Mouse (Mus musculus): ENCODE measurements around the gene Nlrc3. TPM values are rescaled to one million over a fixed set of nuclear protein-coding genes. Genes with fewer than 3 reads are reported as not detected.
"Not testable (repeated sequence)": the region's sequence is repeated elsewhere in the genome, so short reads cannot be mapped to it uniquely, and the experiment has no call there.

The Nlrc3 gene
- polyA plus RNA-seq, 1 experiment from 2014 or later = 1.0 TPM

DNA sequence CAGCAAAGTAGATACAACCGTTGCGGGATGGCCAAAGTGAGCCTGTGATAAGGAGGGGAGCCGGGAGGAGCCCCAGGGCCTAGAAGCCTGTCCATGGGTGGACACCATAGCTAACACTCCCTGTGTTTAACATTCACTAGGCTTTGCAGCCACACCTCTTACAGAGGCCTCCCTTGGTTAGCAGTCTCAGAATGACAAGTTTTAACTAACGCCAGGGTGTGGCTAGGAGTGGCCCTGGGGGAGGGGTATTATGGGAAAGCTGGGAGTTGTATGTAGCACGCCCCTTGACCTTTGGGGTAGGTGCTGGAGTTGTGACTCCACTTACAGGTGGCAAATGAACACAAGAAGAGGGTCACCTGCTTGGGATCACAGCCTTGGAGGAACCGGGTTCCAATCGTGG lies 774 bp downstream of the Nlrc3 start:
- 0 out of 2 replicates have a peak, but pooled peaks have one; percentile 30 for ATAC-seq
- WGBS = 93% methylated on average over 7 of the region's 7 CpGs

DNA sequence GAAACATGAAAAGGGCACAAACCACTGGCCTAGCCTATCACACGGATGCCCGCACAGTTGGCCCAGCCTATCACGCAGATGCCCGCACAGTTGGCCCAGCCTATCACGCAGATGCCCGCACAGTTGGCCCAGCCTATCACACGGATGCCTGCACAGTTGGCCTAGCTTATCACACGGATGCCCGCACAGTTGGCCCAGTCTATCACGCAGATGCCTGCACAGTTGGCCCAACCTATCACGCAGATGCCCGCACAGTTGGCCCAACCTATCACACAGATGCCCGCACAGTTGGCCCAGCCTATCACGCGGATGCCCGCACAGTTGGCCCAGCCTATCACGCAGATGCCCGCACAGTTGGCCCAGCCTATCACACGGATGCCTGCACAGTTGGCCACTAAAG lies 2.0 kb downstream of the Nlrc3 start:
- WGBS = 92% methylated on average over 19 of the region's 19 CpGs
- H3K4me3 ChIP-seq (replicated peaks); H3K9ac ChIP-seq (replicated peaks); H3K9me3 ChIP-seq; H3K27me3 ChIP-seq; ATAC-seq; H3K4me1 ChIP-seq (replicated peaks); H3K4me2 ChIP-seq (replicated peaks); H3K27ac ChIP-seq: not testable (repeated sequence)
- H3K36me3 ChIP-seq = peaks cover 22% of the 10 kb centered on the region

More for the DNA sequence above, 774 bp downstream of the Nlrc3 start:
- H3K9ac ChIP-seq (replicated peaks) = no peak overlapping the region
- H3K9me3 ChIP-seq = no peaks in the 10 kb centered on the region
- no peaks in the 10 kb centered on the region for H3K4me1 ChIP-seq (replicated peaks)
- no peak overlapping the region for H3K27ac ChIP-seq
- peaks cover 34% of the 10 kb centered on the region for H3K36me3 ChIP-seq
- no peak overlapping the region for H3K4me2 ChIP-seq (replicated peaks)
- no peak overlapping the region for H3K4me3 ChIP-seq (replicated peaks)
- no peaks in the 10 kb centered on the region for H3K27me3 ChIP-seq

DNA sequence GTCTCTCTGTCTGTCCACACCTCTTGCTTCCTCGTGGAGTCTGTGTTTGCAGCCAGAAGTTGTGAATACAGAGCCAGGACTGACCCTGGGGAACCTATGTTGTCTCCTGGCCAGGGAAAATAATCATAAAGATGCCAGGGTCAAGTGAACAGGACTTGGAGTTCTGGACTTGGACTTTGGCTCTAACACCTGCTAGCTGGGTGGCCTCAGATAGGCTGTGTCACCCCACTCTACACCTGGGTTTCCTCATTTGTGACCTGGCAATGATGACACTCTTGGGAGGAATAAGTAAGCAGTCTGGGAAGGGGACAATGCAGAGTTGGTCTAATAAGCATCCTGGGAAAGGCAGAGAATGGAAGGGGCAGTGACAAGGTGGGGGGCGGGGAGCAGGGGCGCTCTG lies 10.9 kb downstream of the Nlrc3 start:
- Histone ChIP-seq H3K4me1 (replicated peaks) (no peaks in the 10 kb centered on the region), H3K27ac (no peak overlapping the region), H3K4me3 (replicated peaks) (no peak overlapping the region), H3K9ac (replicated peaks) (no peak overlapping the region), H3K9me3 (no peaks in the 10 kb centered on the region), H3K36me3 (no peaks in the 10 kb centered on the region), H3K27me3 (no peaks in the 10 kb centered on the region), H3K4me2 (replicated peaks) (no peak overlapping the region)
- no peak for ATAC-seq
- WGBS = 87% methylated on average over 3 of the region's 3 CpGs

DNA sequence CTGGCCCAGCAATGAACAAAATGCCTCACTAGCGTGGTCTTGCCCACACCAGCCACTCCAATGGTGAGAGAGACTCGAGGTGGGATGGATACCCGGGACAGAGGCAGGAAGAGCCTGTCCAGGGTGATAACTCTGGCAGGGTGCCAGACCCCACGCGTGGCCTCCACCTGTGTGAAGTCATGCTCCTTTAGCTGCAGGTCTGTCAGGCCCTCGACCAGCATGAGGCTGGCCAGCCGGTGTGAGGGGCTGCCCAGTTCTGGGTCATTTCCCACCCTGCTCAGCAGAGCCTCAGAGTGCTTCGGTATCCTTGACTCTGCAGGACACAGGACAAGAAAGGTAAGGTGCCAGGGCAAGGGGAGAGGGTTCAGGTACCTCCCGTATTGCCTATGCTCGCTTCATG lies 11.4 kb downstream of the Nlrc3 start:
- ATAC-seq = no peak
- no peak overlapping the region for H3K4me3 ChIP-seq (replicated peaks)
- H3K4me1 ChIP-seq (replicated peaks) = no peaks in the 10 kb centered on the region
- H3K4me2 ChIP-seq (replicated peaks) = no peak overlapping the region
- H3K9me3 ChIP-seq = no peaks in the 10 kb centered on the region
- no peaks in the 10 kb centered on the region for H3K27me3 ChIP-seq
- no peaks in the 10 kb centered on the region for H3K36me3 ChIP-seq
- WGBS = 79% methylated on average over 10 of the region's 10 CpGs
- no peak overlapping the region for H3K9ac ChIP-seq (replicated peaks)
- H3K27ac ChIP-seq = no peak overlapping the region

DNA sequence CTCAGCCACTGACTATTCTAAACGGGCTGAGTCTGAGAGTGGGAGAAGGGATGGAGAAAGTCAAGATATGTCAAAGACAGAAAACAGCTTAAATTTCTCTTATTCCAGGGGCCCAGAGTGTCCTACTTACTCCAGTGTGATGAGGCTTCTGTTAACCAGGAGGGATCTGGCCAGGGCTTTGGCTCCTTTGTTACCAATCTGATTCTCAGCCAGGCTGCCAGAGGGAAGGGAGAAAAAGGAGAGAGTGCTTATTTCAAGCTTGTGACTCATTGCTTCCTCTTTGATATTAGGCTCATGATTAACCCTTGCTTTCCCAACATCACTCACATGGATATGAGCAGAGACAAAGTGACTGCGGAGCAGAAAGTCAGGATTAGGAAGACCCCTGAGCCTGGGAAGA lies 17.2 kb downstream of the Nlrc3 start:
- WGBS = 81% methylated on average over 2 of the region's 2 CpGs
- no peak overlapping the region for H3K9ac ChIP-seq (replicated peaks)

DNA sequence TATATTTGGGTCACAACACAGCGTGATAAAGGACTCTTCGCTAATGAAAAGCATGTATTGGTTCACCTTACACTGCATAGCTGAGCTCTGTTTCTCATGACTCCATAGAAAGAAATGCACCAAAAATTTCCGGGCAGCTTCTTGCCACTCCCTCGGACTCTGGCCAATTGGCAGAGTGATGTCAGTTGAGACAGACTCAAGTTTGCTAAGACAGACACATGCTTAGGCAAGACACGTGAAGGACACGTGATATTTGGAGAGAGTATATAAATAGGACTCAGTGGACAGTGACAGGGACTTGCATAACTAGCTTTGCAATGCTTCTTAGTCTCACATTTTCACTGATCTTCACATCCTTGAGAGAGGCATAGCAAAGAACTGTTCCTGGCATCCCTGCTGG lies 20.1 kb downstream of the Nlrc3 start:
- Histone ChIP-seq H3K36me3 (no peaks in the 10 kb centered on the region), H3K4me1 (replicated peaks) (no peaks in the 10 kb centered on the region), H3K4me2 (replicated peaks) (no peak overlapping the region), H3K9ac (replicated peaks) (no peak overlapping the region), H3K4me3 (replicated peaks) (no peak overlapping the region), H3K27me3 (no peaks in the 10 kb centered on the region), H3K27ac (no peak overlapping the region), H3K9me3 (no peaks in the 10 kb centered on the region)
- WGBS = 91% methylated on average over 6 of the region's 6 CpGs
- no peak for ATAC-seq

More for the DNA sequence above, 17.2 kb downstream of the Nlrc3 start:
- Histone ChIP-seq H3K4me3 (replicated peaks) (no peak overlapping the region), H3K27me3 (no peaks in the 10 kb centered on the region), H3K9me3 (no peaks in the 10 kb centered on the region), H3K36me3 (no peaks in the 10 kb centered on the region), H3K27ac (no peak overlapping the region), H3K4me1 (replicated peaks) (no peaks in the 10 kb centered on the region), H3K4me2 (replicated peaks) (no peak overlapping the region)
- ATAC-seq = no peak

DNA sequence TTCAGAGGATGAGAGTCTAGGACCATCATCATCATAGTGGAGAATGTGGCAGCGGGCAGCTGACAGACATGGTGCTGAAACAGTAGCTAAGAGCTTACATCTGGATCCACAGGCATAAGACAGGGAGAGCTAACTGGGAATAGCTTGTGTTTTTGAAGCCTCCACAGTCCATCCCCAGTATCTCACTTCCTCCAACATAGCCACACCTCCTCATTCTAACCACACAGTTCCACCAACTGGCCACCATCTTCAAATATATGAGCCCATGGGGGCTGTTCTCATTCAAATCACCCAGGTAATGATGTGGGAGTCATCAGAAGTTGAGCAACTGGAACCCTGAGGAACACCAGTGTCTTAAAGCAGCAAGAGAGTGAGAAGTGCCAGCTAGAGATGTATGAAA lies 25.3 kb downstream of the Nlrc3 start:
- Histone ChIP-seq H3K4me2 (replicated peaks) (no peak overlapping the region), H3K27ac (no peak overlapping the region), H3K4me3 (replicated peaks) (no peak overlapping the region), H3K27me3 (no peaks in the 10 kb centered on the region), H3K9ac (replicated peaks) (no peak overlapping the region), H3K9me3 (no peaks in the 10 kb centered on the region), H3K36me3 (no peaks in the 10 kb centered on the region), H3K4me1 (replicated peaks) (no peaks in the 10 kb centered on the region)
- no peak for ATAC-seq
- WGBS = 86% methylated on average over 1 of the region's 1 CpGs

DNA sequence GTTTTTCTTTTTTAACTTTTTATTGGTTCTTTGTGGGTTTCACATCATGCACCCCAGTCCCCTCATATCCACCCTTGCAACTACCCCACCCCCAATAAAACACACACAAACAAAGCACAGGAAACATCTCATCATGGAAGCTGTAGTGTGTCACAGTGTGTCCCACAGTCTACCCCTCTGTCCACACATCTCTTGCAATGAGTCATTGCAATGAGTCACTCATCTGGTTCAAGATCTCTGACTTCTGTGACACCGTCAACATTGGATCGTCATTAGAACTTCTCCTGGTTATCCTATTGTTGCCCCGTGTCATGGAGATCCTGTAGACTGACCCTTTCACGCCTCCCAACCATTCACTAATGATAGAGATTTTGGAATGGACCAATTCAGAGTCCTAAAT lies 41.7 kb downstream of the Nlrc3 start:
- ATAC-seq = no peak
- Histone ChIP-seq H3K4me3 (replicated peaks) (no peak overlapping the region), H3K27ac (no peak overlapping the region), H3K4me1 (replicated peaks) (no peaks in the 10 kb centered on the region), H3K9me3 (no peaks in the 10 kb centered on the region), H3K36me3 (peaks cover 80% of the 10 kb centered on the region), H3K4me2 (replicated peaks) (no peak overlapping the region), H3K27me3 (no peaks in the 10 kb centered on the region), H3K9ac (replicated peaks) (no peak overlapping the region)
- 88% methylated on average over 4 of the region's 4 CpGs for whole genome bisulfite sequencing

DNA sequence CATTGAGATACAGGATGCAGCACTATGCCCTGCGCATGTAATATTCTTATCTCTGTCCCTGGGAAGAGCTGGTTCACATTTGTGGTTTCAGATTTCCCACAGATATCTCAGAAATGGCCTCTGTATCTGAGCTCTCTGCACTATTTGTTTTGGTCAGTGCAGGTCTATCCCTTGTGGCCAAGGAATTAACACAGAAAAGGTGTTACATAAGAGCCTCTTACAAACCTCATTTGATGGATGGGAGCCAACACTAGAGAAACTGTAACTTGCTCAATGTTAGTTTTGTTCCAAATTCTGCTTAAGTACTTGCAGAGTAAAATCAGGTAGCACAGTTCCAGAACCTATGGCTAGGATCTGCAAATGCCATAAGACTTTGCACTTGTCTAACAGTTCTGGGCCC lies 42.3 kb downstream of the Nlrc3 start:
- Histone ChIP-seq H3K27ac (no peak overlapping the region), H3K9ac (replicated peaks) (no peak overlapping the region), H3K4me1 (replicated peaks) (no peaks in the 10 kb centered on the region), H3K4me3 (replicated peaks) (no peak overlapping the region), H3K9me3 (no peaks in the 10 kb centered on the region), H3K36me3 (peaks cover 83% of the 10 kb centered on the region), H3K27me3 (no peaks in the 10 kb centered on the region), H3K4me2 (replicated peaks) (no peak overlapping the region)
- WGBS = 100% methylated on average over 1 of the region's 1 CpGs
- ATAC-seq = no peak

DNA sequence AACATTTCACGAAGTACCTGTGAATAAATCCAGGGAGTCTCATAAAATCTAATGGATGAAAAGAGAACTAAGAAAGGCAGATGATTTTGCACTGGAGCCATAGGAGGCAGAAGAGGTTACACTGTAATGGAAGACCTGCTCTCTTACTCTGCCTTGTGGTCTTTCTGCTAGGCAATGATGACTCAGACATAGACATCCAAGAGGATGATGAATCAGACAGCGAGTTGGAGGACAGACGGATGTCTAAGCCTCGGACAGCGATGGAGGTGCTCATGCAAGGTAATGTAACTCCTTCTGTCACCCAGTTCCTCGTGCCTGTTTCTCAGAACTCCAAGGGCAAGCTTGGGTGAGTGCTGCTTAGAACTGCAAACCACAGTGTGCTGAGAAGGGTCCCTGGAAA lies 42.9 kb downstream of the Nlrc3 start:
- H3K9ac ChIP-seq (replicated peaks) = no peak overlapping the region
- no peaks in the 10 kb centered on the region for H3K9me3 ChIP-seq
- H3K27ac ChIP-seq = no peak overlapping the region
- no peak overlapping the region for H3K4me2 ChIP-seq (replicated peaks)
- no peak overlapping the region for H3K4me3 ChIP-seq (replicated peaks)
- 92% methylated on average over 6 of the region's 6 CpGs for WGBS
- no peaks in the 10 kb centered on the region for H3K4me1 ChIP-seq (replicated peaks)
- H3K27me3 ChIP-seq = no peaks in the 10 kb centered on the region
- no peak for ATAC-seq
- peaks cover 81% of the 10 kb centered on the region for H3K36me3 ChIP-seq

DNA sequence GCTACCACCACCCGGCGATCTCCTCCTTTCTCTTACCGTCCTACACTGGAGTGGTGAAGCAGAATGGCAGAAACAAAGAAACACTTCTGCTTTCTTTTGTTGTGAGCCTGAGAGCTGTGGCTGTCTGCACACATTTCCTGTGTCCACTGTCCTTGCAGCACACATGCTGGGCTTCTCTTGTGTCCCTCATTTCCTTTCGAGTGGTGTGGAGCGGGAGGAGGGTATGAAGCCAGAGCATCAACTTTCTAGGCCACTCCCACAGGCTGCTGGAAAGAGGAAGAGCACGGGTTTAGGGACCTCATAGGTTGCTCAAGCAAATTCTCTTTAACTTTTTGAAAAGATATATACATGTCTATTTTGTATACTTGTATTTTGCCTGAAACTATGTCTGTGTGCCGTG lies 47.3 kb downstream of the Nlrc3 start:
- H3K9me3 ChIP-seq = no peaks in the 10 kb centered on the region
- H3K36me3 ChIP-seq = peaks cover 78% of the 10 kb centered on the region
- 81% methylated on average over 7 of the region's 7 CpGs for WGBS
- ATAC-seq = no peak
- H3K27ac ChIP-seq = no peak overlapping the region
- H3K4me1 ChIP-seq (replicated peaks) = no peaks in the 10 kb centered on the region
- H3K4me2 ChIP-seq (replicated peaks) = no peak overlapping the region
- no peaks in the 10 kb centered on the region for H3K27me3 ChIP-seq
- no peak overlapping the region for H3K4me3 ChIP-seq (replicated peaks)
- no peak overlapping the region for H3K9ac ChIP-seq (replicated peaks)

DNA sequence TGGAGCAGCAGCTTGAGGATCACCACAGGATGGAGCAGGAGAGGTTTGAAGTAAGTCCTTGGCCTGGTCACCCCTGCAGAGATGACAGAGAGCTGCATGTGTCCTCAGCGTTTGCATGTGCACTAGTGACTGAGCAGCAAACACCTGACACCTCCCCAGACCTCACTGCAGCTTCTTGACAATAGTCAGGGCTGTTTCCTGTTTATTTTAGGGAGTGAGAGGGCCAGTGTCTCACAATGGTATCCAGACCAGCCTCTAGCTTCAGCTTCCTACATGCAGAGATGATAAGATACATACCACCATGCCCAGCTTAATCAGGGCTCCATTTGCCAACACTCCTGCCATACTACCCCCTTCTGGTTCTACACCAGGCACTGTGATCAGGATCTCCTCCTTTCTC lies 47.9 kb downstream of the Nlrc3 start:
- Histone ChIP-seq H3K36me3 (peaks cover 78% of the 10 kb centered on the region), H3K9ac (replicated peaks) (no peak overlapping the region), H3K4me2 (replicated peaks) (no peak overlapping the region), H3K9me3 (no peaks in the 10 kb centered on the region), H3K4me1 (replicated peaks) (no peaks in the 10 kb centered on the region), H3K27me3 (no peaks in the 10 kb centered on the region), H3K4me3 (replicated peaks) (no peak overlapping the region), H3K27ac (no peak overlapping the region)
- no peak for ATAC-seq
- 88% methylated on average over 1 of the region's 1 CpGs for WGBS

DNA sequence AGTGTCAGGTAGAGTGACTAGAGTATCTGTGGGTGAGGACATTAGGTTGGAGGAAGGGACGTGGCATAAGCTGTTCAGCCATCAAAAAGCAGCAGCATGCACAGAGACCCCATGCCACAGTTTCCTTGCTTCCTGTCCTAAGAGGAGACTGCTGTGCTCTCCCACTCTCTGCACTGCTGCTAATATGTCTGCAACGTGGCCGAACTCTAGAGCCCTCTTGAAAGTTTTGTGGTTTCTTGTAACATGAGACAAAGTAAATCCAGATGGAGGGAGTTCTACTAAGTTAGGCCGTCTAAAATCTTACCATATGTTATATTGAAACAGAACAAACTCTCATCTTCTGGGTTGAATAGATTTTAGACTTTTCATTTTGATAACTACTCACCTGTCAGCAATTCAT lies 52.5 kb downstream of the Nlrc3 start:
- ATAC-seq = no peak
- H3K27ac ChIP-seq = no peak overlapping the region
- H3K4me2 ChIP-seq (replicated peaks) = no peak overlapping the region
- H3K4me3 ChIP-seq (replicated peaks) = no peak overlapping the region
- H3K9me3 ChIP-seq = no peaks in the 10 kb centered on the region
- no peaks in the 10 kb centered on the region for H3K4me1 ChIP-seq (replicated peaks)
- no peak overlapping the region for H3K9ac ChIP-seq (replicated peaks)
- no peaks in the 10 kb centered on the region for H3K27me3 ChIP-seq
- peaks cover 72% of the 10 kb centered on the region for H3K36me3 ChIP-seq
- WGBS = 97% methylated on average over 4 of the region's 4 CpGs

All from midbrain, embryonic 13.5 days (tissue).